In the genomic region with DNA sequence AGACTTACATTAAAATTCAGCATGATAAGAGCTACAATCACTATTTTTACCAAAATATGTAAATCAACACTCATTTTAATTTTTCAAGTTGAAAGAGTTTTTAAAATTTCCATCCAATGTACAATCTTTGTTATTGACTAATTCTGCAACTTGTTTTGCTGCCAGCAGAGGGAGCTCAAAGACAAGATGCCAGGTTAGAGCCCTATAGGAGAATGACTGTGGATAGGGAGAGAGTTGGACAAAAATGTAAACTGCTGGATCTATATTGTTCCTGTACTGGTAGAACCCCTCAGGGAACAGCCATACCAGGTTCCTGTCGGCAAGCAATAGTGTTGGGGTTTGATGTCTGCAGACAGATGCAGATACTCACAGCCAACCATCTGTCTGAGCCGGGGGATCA, we compare ENCODE assay signal across 8 mouse cellular contexts.
DNase-seq lines count a peak whose midpoint lies in the region; ATAC-seq and TF ChIP-seq lines count a peak whose summit lies in the region.

No protein-coding gene starts in this region.

- TF ChIP-seq CTCF in left cerebral cortex, adult 2 months (IDR thresholded peaks at IDR 0.05): peak; percentile 79

- ATAC-seq in frontal cortex, adult (ENCODE audit: low TSS enrichment): peak; percentile 78

- intact Hi-C loops in left cerebral cortex, adult 2 months (cut with DNase I): loop anchor here (1.0 to 10.0 kb wide), 3 partner anchors 515 to 1404 kb away; no protein-coding TSS in a partner anchor

- H3K27ac ChIP-seq in left cerebral cortex, adult 2 months: no peak overlapping the region

- DNase-seq in cerebellum, adult 11 months: peak; percentile 2
- DNase-seq in cerebellum, adult 11-12 months: no peak
- DNase-seq in testis, postnatal 10 days (ENCODE audit: low spot score): peak; percentile 40
- DNase-seq in testis, postnatal 14 days (ENCODE audit: low spot score): no peak
- peak; percentile 24 to 27 for DNase-seq in left cerebral cortex, adult 2 months (ENCODE audit: extremely low spot score in 1 of 2, low spot score in 2 of 2)
- DNase-seq in right cerebral cortex, postnatal 14 days: peak; percentile 37
- no peak for DNase-seq in yolk sac, embryonic 10.5 days (ENCODE audit: low spot score)

- no peak overlapping the region for H3K4me3 ChIP-seq in left cerebral cortex, adult 2 months

Comparison
In these comparisons a context has a peak if more than half of its experiments do, and no peak if none do; other contexts are left out.
1. DNase-seq: peak in cerebellum, adult 11 months (single experiment), testis, postnatal 10 days (single experiment), left cerebral cortex, adult 2 months (2 of 2) and right cerebral cortex, postnatal 14 days (single experiment); none in cerebellum, adult 11-12 months (single experiment), testis, postnatal 14 days (single experiment) and yolk sac, embryonic 10.5 days (single experiment).